Mouse (Mus musculus) myocyte (in vitro differentiated cells): Measurements from ENCODE around the gene 9130230L23Rik.

Source experiments
- CEBPB ChIP-seq: IDR thresholded peaks from 2 replicates; pipeline ENCODE4 v1.6.1; 2011; ENCODE audit warnings: mild to moderate bottlenecking, moderate library complexity; ENCODE audit not compliant: poor library complexity, insufficient read depth, severe bottlenecking
- E2F4 ChIP-seq: IDR thresholded peaks from one replicate; pipeline ENCODE4 v1.6.1; 2011; ENCODE audit warnings: mild to moderate bottlenecking, control low read depth, moderate library complexity; ENCODE audit not compliant: insufficient read depth
- MAX ChIP-seq: IDR thresholded peaks from one replicate; pipeline ENCODE4 v1.6.1; 2011; ENCODE audit warnings: low read depth, mild to moderate bottlenecking, control low read depth
- MYOD1 ChIP-seq, 3 experiments: IDR thresholded peaks; one replicate each; pipeline ENCODE4 v1.6.1; 2011; ENCODE audit warnings: control low read depth in 2 of 3, low read depth in 2 of 3, mild to moderate bottlenecking in 2 of 3, moderate library complexity in 1 of 3; ENCODE audit not compliant: insufficient read length in 2 of 3, control insufficient read depth in 1 of 3
- POLR2A ChIP-seq: IDR thresholded peaks from one replicate; pipeline ENCODE4 v1.6.1; 2011; ENCODE audit warnings: low read depth, mild to moderate bottlenecking, control low read depth, moderate library complexity; ENCODE audit not compliant: insufficient read length
- POLR2AphosphoS2 ChIP-seq: IDR thresholded peaks from one replicate; pipeline ENCODE4 v1.6.1; 2011; ENCODE audit warnings: low read depth, control low read depth; ENCODE audit not compliant: insufficient read length
- REST ChIP-seq: IDR thresholded peaks from one replicate; pipeline ENCODE4 v1.6.1; 2011; ENCODE audit warnings: mild to moderate bottlenecking, control low read depth, moderate library complexity; ENCODE audit not compliant: insufficient read depth, insufficient read length
- SRF ChIP-seq: IDR thresholded peaks from one replicate; pipeline ENCODE4 v1.6.1; 2011; ENCODE audit warnings: low read depth; ENCODE audit not compliant: control insufficient read depth, insufficient read length
- TCF12 ChIP-seq: IDR thresholded peaks from one replicate; pipeline ENCODE4 v1.6.1; 2011; ENCODE audit warnings: mild to moderate bottlenecking, control low read depth; ENCODE audit not compliant: poor library complexity, insufficient read depth, severe bottlenecking
- USF1 ChIP-seq: IDR thresholded peaks from one replicate; pipeline ENCODE4 v1.6.1; 2011; ENCODE audit warnings: low read depth, mild to moderate bottlenecking, control low read depth, moderate library complexity

GRCm38 (mm10) chr5:65986426-65986825 is 17.7 kb downstream of the 9130230L23Rik start:
- TF ChIP-seq MAX (no peak), POLR2A (no peak), TCF12 (no peak), CEBPB (no peak), MYOD1 (IDR thresholded peaks at IDR 0.05; ENCODE audit: control insufficient read depth in 1 of 3, insufficient read length in 2 of 3, low read depth in 2 of 3) (no peak), SRF (no peak), USF1 (no peak), E2F4 (no peak), POLR2AphosphoS2 (no peak), REST (no peak)
